Mouse (Mus musculus) kidney, postnatal 36 days (tissue): ENCODE data around the gene 2010315B03Rik.

ENCODE experiments used
- DNase-seq, 2 experiments: peaks; one replicate each; pipeline ENCODE4 v3.0.0; 2021 to 2022; ENCODE audit warnings: mixed read lengths in 2 of 2

2010315B03Rik gene

DNA sequence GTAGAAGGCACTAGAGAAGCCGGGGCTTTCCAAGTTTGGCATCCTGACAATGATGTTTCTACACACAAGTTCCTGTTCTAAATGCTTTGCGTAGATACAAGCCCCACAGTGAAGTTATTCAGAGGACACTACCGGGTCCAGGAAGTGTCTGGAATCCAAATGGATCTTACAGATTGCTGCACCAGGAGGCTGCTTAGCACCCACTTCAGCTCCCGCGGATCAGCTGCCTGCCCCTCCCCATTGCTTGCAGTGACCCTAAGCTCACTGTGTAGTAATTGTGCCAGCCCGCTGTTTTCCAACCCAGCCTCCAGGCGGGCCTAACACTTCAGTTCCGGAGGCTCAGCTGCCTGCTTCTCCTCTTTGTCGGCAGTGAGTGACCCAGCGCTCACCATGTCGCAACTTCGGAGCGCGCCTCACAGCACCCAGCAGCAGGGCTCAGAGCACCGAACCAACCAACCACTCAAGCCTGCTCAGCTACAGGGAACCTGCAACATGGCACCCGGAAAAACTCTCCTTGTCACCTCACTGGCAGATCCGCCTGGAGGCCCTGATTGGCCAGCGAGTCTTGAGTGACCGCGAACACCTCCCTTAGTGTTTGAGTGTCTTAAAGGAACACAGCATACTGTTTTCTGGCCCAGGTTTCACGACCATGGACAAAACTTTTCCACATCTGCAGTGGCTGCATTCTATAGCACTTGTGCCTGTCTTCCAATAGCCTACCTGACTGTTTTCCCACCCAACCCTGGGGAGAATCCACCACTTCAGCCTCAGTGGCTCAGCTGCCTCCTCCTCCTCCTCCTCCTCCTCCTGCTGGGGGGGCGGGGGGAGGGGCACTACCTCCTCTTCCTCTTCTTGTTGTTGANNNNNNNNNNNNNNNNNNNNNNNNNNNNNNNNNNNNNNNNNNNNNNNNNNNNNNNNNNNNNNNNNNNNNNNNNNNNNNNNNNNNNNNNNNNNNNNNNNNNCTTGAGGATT lies at the start of gene 2010315B03Rik:
2010315B03Rik (minus strand) TSS at position 526 of the 972 bp plus-strand sequence.
- peak; percentile 90 to 95 for DNase-seq

DNA sequence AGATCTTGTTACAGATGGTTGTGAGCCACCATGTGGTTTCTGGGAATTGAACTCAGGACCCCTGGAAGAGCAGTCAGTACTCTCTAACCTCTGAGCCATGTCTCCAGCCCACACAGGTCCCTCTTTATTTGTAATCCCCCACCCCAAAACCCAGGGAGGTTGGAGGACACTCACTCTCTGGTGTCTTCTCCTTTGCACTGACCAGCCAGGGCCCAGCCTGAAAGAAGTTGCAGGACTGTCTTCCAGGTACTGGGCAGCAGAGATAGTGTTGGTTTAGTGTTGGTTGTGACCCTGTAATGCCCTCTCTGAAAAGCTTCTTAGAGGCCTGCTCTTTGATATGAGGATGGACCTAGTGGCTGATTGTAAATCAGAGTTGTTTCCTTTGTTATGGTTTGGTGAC lies 994 bp downstream of the 2010315B03Rik start:
- no peak for DNase-seq

DNA sequence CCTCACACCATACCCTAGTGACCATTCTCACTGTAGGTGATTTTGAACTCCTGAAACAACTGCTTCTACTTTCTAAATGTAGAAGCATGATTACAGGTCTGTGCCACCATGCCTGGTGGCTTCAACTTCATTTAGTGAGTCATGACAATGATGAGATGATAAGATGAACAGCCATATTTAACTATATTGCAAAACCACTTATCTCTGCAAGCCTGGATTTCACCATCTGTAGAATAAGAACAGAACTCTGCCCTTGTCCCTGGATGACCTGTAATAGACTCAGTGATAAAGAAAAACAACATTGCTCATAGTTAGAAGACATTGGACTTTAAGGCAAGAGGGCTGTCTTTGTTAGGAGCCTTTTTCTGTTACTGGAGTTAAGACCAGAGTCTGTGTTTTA lies 24.2 kb downstream of the 2010315B03Rik start:
- DNase-seq: no peak

DNA sequence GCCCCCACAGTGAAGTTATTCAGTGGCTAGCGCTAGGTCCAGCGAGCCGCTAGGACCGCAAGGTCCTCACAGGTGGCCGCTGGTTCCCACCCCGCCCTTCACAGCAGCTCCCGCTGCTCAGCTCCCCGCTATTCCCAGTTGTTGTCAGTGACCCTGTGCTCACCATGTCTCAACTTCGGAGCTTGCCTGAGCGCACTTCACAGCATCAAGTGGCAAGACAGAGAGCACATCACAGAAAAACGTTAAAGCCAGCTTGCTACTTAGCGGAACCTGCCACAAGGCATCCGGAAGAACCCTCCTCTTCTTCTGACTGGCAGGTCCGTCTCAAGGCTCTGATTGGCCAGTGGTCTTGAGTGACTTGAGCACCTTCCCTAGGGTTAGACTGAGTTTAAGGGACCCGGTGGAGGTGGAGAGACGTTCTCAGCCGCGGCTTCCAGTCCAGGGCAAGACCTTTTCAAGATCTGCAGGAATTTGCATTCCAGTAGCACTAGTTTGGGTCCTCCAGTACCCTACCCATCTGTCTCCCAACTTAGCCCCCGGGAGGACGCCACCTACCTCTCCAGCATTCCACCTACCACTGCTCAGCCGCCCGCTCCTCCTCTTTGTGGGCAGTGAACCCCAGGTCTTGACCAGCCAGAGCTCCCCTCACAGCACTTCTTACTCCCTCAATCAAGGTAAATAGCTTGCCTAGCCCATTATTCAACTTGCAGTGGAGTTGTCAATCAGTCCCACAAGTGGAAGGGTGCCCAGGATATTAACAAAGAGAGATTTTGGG lies 30.4 kb downstream of the 2010315B03Rik start:
- DNase-seq: peak; percentile 90 to 94

DNA sequence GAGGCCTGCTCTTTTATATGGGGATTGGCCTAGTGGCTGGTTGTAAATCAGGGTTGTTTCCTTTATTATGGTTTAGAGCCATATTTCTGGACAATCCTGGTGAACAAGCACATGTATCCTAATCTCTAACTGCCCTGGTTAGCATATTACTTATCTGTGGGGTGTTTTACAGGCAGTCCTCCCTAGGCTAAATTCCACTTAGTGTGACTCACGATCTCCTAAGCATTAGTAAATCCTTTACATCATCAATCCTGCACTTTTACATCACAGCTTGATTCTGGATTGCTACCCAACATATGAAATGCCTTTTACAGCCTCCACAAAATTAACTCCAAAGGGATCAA lies 31.1 kb downstream of the 2010315B03Rik start:
- no peak for DNase-seq

DNA sequence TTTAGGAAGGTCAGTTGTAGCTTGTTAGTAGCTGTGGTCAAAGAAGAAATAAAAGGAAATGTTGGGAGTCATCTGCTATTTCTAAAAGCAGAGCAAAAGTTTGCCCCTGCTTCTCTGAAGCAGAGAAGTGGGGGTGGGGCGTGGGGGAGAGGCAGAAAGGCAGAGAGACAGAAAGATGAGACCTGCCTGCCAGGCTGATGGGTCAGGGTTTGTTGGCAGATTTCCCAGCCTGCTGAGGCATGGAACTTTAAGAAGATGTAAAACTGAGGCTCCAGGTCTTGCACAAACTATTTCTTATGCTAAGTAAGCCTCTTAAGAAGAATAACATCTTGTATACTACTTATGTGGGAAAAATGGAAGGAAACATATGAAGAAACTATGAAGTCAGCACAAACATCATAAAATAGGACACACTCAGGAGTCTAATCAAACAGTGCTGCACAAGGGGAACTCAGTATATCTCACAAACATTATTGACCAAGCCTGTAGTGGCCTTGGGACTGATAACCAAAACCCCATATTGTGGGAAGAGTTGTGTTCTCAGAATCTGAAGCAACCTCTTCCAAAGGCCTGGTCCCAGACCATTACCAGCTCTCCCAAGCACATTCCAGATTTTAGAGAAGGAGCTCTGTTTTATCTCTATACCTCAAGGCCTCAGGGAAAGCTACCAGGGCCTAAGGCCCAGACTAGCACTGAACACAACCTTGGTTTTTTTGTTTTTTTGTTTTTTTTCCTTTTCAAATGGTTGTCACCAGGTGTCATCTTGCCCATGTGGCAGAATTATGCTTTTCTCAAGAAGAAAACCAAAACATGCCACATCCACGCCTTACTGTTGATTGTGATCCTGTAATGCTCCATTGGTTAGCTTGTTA lies 31.7 kb downstream of the 2010315B03Rik start:
- DNase-seq: peak; percentile 43 to 76

DNA sequence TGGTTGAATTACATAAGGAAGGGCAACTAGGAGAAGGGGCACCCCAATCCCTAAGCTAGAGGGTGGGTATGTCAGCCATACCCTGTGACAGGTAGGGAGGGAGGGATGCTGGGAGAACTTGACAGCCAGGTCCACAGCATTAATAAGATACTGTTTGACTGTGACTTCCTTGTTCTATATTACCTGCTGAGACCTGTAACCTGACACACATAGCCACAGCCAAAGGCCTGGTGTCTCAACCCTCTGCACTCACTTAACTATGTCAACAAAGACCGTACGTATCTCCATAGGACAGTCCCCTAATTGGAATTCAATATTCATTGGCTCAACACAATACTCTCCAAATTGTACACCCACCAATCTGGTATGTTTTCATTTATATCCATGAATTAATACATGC lies 33.2 kb downstream of the 2010315B03Rik start:
- DNase-seq: no peak

DNA sequence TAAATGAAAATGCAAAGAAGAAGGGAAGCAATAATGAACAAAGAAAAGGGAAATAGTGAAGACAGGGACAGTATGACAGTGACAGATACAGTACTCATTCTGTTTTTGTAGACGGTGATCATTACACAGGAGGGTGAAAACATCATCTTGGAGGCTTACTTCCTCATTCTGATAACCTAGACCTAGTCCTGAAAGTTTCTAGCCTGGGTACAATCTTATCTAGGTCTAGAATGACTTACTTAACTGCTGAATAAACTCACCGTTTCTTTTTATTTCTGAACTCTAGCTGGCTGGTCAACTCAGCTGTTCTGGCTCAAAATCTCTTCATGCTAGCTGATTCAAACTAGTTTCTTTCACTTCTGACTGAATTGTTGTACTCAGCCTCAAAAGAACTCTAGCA lies 37.4 kb downstream of the 2010315B03Rik start:
- DNase-seq: no peak

DNA sequence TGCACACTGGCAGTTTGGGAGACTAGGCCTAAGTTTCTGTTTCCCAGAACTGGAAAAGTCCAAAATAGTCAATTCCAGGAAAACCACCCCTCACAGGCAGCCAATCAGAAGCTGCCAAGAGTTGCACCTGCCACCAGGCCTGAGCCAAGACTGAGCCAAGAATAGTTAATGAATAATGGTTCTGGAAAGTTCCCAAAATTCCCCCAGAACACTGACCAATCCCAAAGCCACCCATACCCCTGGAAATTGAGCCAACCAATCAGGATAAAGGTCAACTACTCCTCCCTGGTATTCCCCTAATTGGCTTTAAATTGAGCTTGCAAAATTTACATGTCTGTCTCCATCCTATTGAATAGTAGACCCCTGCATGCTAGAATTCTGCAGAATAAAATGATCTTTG lies 39.3 kb downstream of the 2010315B03Rik start:
- DNase-seq: peak; percentile 34 to 47

DNA sequence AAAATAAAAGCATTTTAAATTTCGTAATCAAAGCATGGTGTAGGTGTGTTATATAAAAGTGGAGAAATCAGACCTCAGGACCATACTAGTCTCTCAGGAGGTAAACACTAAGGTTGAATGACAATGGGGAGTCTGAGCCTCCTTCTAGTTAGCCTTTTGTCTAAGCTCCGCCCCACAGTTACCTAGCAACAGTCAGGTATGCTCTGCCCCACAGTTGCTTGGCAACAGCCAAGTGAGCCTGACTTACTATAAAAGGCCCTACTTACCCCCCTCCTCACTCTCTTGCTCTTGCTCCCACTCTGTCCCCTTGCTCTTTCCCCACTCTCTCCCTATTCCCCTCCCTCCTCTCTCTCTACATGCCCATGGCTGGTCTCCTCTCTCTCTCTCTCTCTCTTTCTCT lies 44.6 kb downstream of the 2010315B03Rik start:
- DNase-seq: peak; percentile 28 to 29

DNA sequence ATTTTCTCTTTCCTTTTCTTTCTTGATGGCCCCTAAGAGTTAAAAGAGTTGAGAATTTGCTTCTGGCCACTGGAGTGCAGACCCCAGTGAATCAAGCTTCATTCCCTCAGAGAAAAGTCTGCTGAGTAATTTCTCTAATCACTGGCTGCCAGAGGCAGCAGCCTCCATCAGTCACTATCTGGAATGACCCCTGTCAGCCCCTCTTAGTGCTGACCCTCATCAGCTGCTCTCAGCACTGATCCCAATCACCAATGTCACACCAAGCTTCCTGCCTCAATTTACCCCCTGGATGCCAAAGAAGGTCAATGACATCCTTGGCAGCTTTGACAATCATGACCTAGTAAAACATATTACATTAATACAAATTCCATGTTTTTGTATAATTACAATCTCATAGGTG lies 45.0 kb downstream of the 2010315B03Rik start:
- DNase-seq: no peak

DNA sequence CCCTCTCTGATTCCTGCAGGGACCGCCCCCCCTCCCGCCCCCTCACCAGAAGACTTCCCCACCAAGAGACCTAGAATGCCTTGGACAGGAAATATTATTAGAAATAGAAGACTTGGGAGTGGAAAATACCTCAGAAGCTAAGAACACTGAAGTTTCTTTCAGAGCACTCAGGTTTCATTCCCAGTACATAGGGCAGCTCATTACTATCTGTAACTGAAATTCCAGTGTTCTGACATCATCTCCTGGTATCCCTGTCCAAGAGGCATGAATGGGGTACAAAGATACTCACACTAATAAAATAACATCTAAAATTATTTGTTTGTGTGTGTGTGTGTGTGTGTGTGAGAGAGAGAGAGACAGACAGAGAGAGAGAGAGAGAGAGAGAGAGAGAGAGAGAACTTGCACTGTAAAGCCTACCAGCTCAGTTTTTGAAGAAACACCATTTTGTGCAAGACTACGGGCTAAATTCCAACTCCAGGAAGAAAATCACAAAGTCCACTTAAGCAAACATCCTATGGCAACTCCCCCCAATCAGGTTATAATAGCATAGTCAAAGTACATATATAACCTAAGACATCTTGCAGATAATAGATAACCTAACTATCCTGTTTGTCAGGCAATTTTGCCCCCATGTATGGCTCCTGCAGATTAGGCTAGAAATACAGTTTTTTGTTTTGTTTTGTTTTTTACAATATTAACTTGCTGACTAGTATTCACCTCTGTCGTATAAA lies 49.3 kb downstream of the 2010315B03Rik start:
- DNase-seq: no peak

DNA sequence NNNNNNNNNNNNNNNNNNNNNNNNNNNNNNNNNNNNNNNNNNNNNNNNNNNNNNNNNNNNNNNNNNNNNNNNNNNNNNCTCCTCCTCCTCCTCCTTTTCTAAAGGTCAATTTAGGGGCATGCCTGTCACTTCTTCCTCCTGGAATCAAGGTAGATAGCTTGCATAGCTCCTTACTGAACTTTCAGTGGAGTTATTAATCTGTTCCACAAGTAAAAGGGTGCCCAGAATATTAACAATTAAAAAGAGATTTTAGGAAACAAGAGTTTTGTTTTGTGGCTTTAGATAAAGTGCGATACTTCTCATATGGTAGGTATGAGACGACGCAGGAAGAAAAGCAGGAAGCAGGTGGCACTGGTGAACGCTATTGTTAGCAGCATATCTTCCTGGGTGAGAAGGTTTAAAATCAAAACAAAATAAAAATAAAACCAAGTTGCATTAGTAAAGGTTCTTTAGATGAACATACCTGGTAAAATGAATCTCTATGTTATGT lies 54.4 kb downstream of the 2010315B03Rik start:
- DNase-seq: no peak

DNA sequence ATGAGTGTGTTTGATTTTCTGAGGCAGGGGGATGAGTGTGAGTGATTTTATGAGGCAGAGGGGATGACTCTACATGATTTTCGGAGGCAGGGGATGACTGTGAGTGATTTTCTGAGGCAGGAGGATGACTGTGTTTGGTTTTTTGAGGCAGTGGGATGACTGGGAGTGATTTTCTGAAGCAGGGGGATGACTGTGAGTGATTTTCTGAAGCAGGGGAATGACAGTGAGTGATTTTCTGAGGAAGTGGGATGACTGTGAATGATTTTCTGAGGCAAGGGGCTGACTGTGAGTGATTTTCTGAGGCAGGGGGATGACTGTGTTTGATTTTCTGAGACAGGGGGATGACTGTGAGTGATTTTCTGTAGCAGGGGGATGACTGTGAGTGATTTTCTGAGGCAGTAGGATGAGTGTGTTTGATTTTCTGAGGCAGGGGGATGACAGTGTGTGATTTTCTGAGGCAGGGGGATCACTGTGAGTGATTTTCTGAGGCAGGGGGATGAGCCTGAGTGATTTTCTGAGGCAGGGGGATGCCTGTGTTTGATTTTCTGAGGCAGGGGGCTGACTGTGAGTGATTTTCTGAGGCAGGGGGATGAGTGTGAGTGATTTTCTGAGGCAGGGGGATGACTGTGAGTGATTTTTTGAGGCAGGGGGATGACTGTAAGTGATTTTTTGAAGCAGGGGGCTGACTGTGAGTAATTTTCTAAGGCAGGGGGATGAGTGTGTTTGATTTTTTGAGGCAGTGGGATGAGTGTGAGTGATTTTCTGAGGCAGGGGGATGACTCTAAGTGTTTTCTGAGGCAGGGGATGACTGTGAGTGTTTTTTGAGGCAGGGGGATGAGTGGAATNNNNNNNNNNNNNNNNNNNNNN lies 55.1 kb downstream of the 2010315B03Rik start:
- DNase-seq: peak in 1 of 2 experiments; percentile 12

DNA sequence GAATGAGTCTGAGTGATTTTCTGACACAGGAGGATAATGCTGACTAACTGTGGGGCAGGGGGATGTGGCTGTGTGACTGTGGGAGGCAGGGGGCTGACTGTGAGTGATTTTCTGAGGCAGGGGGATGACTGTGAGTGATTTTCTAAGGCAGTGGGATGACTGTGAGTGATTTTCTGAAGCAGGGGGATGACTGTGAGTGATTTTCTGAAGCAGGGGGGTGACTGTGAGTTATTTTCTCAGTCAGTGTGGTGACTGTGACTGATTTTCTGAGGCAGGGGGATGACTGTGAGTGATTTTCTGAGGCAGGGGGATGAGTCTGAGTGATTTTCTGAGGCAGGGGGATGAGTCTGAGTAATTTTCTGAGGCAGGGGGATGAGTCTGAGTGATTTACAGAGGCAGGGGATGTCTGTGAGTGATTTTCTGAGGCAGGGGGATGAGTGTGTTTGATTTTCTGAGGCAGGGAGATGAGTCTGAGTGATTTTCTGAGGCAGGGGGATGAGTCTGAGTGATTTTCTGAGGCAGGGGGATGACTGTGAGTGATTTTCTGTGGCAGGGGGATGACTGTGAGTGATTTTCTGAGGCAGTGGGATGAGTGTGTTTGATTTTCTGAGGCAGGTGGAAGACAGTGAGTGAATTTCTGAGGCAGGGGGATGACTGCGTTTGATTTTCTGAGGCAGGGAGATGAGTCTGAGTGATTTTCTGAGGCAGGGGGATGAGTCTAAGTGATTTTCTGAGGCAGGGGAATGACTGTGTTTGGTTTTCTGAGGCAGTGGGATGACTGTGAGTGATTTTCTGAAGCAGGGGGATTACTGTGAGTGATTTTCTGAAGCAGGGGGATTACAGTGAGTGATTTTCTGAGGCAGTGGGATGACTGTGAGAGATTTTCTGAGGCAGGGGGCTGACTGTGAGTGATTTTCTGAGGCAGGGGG lies 56.0 kb downstream of the 2010315B03Rik start:
- peak in 1 of 2 experiments; percentile 19 for DNase-seq

DNA sequence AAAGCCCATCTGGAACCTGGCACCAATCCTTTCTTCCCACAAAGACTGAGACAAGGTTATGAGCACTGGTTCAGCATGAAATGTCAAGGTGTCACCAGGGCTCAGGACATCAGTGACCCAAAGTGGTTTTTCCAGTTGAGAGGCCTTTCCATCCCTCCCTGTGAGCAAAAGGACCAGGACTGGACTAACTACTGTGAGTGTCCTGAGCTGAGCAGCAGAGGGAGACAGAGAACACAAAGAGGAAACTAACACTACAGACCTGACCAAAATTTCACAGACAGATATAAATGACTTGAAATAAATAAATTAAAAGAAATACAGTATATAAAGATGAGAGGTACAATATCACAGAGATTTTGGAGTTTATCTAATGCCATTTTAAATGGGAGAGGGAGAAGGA lies 61.1 kb downstream of the 2010315B03Rik start:
- peak in 1 of 2 experiments; percentile 22 for DNase-seq
